Mouse (Mus musculus) thymus, adult 2 months (tissue): ENCODE data around the gene Syngr4.

Experiments used
- CTCF ChIP-seq: fragments of 200-500 bp; IDR thresholded peaks from 2 replicates; pipeline ENCODE4 v1.5.1; 2012; ENCODE audit warnings: mild to moderate bottlenecking, control low read depth, low read length, moderate library complexity, borderline replicate concordance; ENCODE audit not compliant: control insufficient read depth, poor library complexity, insufficient read depth; ENCODE audit errors: extremely low read depth
- POLR2A ChIP-seq: fragments of 200-500 bp; IDR thresholded peaks from 2 replicates; pipeline ENCODE4 v1.6.1; 2012; ENCODE audit warnings: mild to moderate bottlenecking, low read length, control low read depth, moderate library complexity; ENCODE audit not compliant: control insufficient read depth, poor library complexity, insufficient read depth; ENCODE audit errors: extremely low read depth

GRCm38 (mm10) chr7:45856950-45857901 is 39.3 kb downstream of the Syngr4 start:
- TF ChIP-seq CTCF = no peak
- TF ChIP-seq POLR2A = no peak
